Mouse (Mus musculus) lung, adult 2 months (tissue): ENCODE data around the gene Bbs5.

Source experiments
- CTCF ChIP-seq: fragments of 200-500 bp; IDR thresholded peaks from 2 replicates; pipeline ENCODE4 v1.5.1; 2011; ENCODE audit warnings: mild to moderate bottlenecking, low read length, control low read depth; ENCODE audit not compliant: insufficient read depth
- POLR2A ChIP-seq: fragments of 200-500 bp; IDR thresholded peaks from 2 replicates; pipeline ENCODE4 v1.6.1; 2011; ENCODE audit warnings: low read depth, mild to moderate bottlenecking, control low read depth, low read length, borderline replicate concordance; ENCODE audit errors: extremely low read depth

DNA sequence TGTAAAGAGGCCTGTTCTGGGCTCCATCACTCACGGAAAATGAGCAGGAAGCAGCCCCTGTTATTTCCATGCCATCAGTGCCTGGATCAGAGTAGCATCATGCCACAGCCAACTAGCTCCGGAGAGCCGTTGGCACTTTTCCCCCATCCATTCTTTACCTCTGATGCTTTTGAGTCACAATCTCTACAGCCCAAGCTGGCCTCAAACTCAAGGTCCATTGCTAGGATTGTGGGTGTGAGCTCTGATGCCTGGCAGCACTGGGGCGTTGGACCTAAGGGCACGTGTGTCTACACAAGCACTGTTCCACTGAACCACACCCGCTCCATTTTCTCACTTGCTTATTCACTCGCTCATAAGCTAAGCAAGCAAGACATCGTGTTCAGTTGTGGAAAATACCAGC lies 53.5 kb downstream of the Bbs5 start:
- TF ChIP-seq CTCF (no peak), POLR2A (no peak)
